Mouse (Mus musculus) CH12.LX (cell line): ENCODE data around the gene Ssh2.
A peak's percentile ranks its signal among the peaks of the same experiment; 100 is the strongest.

Experiments used
- CTCF ChIP-seq, 2 experiments: IDR thresholded peaks in 1 of 2; conservative IDR thresholded peaks in 1 of 2; 2 replicates each; pipeline ENCODE4 v1.5.1; 2011 to 2012; ENCODE audit warnings: low read depth in 2 of 2, low read length in 2 of 2, improper control_type of control experiment in 1 of 2, inconsistent platforms in 1 of 2, mild to moderate bottlenecking in 1 of 2, moderate library complexity in 1 of 2
- E2F4 ChIP-seq: IDR thresholded peaks from 2 replicates; pipeline ENCODE4 v1.6.1; 2011; ENCODE audit warnings: low read depth, low read length, improper control_type of control experiment; ENCODE audit not compliant: insufficient replicate concordance
- EP300 ChIP-seq: IDR thresholded peaks from 2 replicates; pipeline ENCODE4 v1.6.1; 2011; ENCODE audit warnings: low read length, improper control_type of control experiment
- MAX ChIP-seq: IDR thresholded peaks from 2 replicates; pipeline ENCODE4 v1.6.1; 2011; ENCODE audit warnings: low read length, improper control_type of control experiment
- MAZ ChIP-seq: IDR thresholded peaks from 2 replicates; pipeline ENCODE4 v1.6.1; 2012; ENCODE audit warnings: low read depth, mild to moderate bottlenecking, inconsistent platforms, low read length, improper control_type of control experiment, moderate library complexity
- MYC ChIP-seq: IDR thresholded peaks from 2 replicates; pipeline ENCODE4 v1.6.1; 2011; ENCODE audit warnings: low read depth, mild to moderate bottlenecking, improper control_type of control experiment, low read length
- POLR2A ChIP-seq: IDR thresholded peaks from 2 replicates; pipeline ENCODE4 v1.6.1; 2011; ENCODE audit warnings: low read depth, mild to moderate bottlenecking, improper control_type of control experiment, low read length
- RAD21 ChIP-seq: IDR thresholded peaks from 2 replicates; pipeline ENCODE4 v1.6.1; 2011; ENCODE audit warnings: low read depth, mild to moderate bottlenecking, low read length, improper control_type of control experiment, moderate library complexity
- RCOR1 ChIP-seq: conservative IDR thresholded peaks from 2 replicates; pipeline ENCODE4 v1.6.1; 2012; ENCODE audit warnings: low read depth, mild to moderate bottlenecking, inconsistent platforms, low read length, improper control_type of control experiment
- TCF12 ChIP-seq: IDR thresholded peaks from 2 replicates; pipeline ENCODE4 v1.6.1; 2014; ENCODE audit warnings: low read depth, mild to moderate bottlenecking, inconsistent platforms, low read length, improper control_type of control experiment
- ZKSCAN1 ChIP-seq: IDR thresholded peaks from 2 replicates; pipeline ENCODE4 v1.6.1; 2012; ENCODE audit warnings: low read depth, inconsistent platforms, low read length, improper control_type of control experiment, borderline replicate concordance
- ZMIZ1 ChIP-seq: IDR thresholded peaks from 2 replicates; pipeline ENCODE4 v1.6.1; 2012; ENCODE audit warnings: low read depth, mild to moderate bottlenecking, inconsistent platforms, low read length, improper control_type of control experiment
- ZNF384 ChIP-seq: IDR thresholded peaks from 2 replicates; pipeline ENCODE4 v1.6.1; 2012; ENCODE audit warnings: low read depth, low read length, improper control_type of control experiment, inconsistent platforms

DNA sequence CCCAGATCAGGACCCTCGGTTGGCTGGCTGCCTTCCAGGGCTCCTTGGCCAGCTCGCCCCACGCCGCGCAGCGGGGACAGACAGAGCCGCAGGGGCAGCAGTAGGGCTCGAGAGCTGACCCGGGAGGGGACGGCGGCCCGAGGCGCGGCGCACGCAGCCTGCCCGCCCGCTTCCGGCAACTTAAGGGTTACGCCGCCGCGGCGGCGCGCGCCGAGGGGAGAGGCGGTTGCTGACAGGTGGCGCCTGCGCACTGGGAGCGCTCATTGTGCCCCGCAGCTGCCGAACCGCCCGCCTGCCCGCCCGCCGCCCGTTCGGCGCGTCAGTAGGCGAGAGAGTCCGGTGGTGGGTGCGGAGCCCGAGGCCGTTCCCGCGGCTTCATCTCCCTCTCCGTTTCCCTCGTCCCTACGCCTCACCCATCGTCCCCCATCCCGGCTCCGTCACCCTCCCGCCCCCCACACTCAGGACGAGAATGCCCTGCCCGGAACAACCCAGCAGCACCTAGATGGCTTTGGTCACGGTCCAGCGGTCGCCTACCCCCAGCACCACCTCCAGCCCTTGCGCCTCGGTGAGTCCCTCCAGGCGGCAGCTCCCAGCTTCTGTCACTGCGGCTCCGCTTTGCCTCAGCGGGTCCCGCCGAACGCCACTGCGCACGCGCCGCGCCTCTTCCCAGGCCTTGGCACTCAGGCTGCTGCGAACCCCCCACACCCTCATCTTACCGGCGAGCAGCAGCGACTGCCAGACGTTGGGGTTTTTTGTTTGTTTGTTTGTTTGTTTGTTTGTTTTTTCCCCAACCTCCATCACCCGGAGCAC lies at the start of gene Ssh2:
- no peak; a peak in 2 of 4 replicates for TF ChIP-seq CTCF (conservative IDR thresholded peaks at IDR 0.05 in 1 of 2, IDR thresholded peaks at IDR 0.05 in 1 of 2; ENCODE audit: low read depth in 2 of 2, low read length in 2 of 2)
- peak; percentile 33 for TF ChIP-seq TCF12
- peak; percentile 85; the same call in 1 of the 2 replicates for TF ChIP-seq MAZ
- TF ChIP-seq RAD21, result no peak; the same call in none of the 2 replicates
- TF ChIP-seq ZNF384, result 0 out of 2 replicates have a peak, but pooled peaks have one; percentile 19
- TF ChIP-seq RCOR1, result peak; percentile 88
- peak; percentile 45; the same call in 1 of the 2 replicates for TF ChIP-seq EP300
- peak; percentile 60; the same call in 1 of the 2 replicates for TF ChIP-seq E2F4
- peak; percentile 90; the same call in 1 of the 2 replicates for TF ChIP-seq MAX
- TF ChIP-seq MYC, result peak; percentile 82
- peak; percentile 80 for TF ChIP-seq ZMIZ1
- peak; percentile 76 for TF ChIP-seq POLR2A
- TF ChIP-seq ZKSCAN1, result no peak
